Comparison of ENCODE assay signal across 7 mouse cellular contexts in genomic region chr10:116197416-116197939, GRCm38 (mm10).
DNase-seq lines count a peak whose midpoint lies in the region; ATAC-seq and TF ChIP-seq lines count a peak whose summit lies in the region.

No protein-coding gene starts in this region.

- H3K9me3 ChIP-seq in liver, postnatal 0 days (ENCODE audit: low read length) = no peaks in the 10 kb centered on the region
- no peaks in the 10 kb centered on the region for H3K9me3 ChIP-seq in liver, embryonic 11.5 days (ENCODE audit: control insufficient read depth, low read length)
- H3K9me3 ChIP-seq in heart, embryonic 13.5 days = no peaks in the 10 kb centered on the region
- H3K9me3 ChIP-seq in midbrain, embryonic 11.5 days (ENCODE audit: control insufficient read depth, low read length) = no peaks in the 10 kb centered on the region

- no peak for DNase-seq in liver, postnatal 0 days
- DNase-seq in liver, embryonic 11.5 days (ENCODE audit: low spot score) = no peak
- peak; percentile 53 to 70 for DNase-seq in cerebellum, postnatal 14 days
- DNase-seq in midbrain, embryonic 11.5 days (ENCODE audit: low spot score, missing footprints) = peak; percentile 91
- DNase-seq in spleen, adult 18-20 months = no peak
- DNase-seq in layer of hippocampus, adult 8-10 months (ENCODE audit: low spot score in 2 of 2) = no peak

- no peak overlapping the region for H3K4me2 ChIP-seq in liver, postnatal 0 days (ENCODE audit: low read depth, low read length)
- H3K4me2 ChIP-seq in liver, embryonic 11.5 days = no peak overlapping the region
- H3K4me2 ChIP-seq in heart, embryonic 13.5 days = peak overlapping the region; percentile 54
- peak overlapping the region; percentile 22; the same call in 1 of the 2 replicates for H3K4me2 ChIP-seq in midbrain, embryonic 11.5 days

- H3K4me3 ChIP-seq in liver, postnatal 0 days (ENCODE audit: low read depth, low read length) = no peak overlapping the region
- no peak overlapping the region for H3K4me3 ChIP-seq in liver, embryonic 11.5 days (ENCODE audit: low read depth, low read length)
- peak overlapping the region; percentile 8; the same call in 1 of the 2 replicates for H3K4me3 ChIP-seq in heart, embryonic 13.5 days
- H3K4me3 ChIP-seq in midbrain, embryonic 11.5 days (ENCODE audit: low read depth, low read length) = no peak overlapping the region

- TF ChIP-seq CTCF in liver, postnatal 0 days (IDR thresholded peaks at IDR 0.05; ENCODE audit: low read depth) = peak; percentile 71

- 15% methylated on average over 4 of the region's 4 CpGs for WGBS in liver, postnatal 0 days (ENCODE audit: insufficient replicate concordance)
- 18% methylated on average over 4 of the region's 4 CpGs for WGBS in liver, embryonic 11.5 days
- 11% methylated on average over 4 of the region's 4 CpGs for WGBS in heart, embryonic 13.5 days
- 23% methylated on average over 4 of the region's 4 CpGs for WGBS in midbrain, embryonic 11.5 days

- no peak for TF ChIP-seq EP300 in liver, postnatal 0 days (IDR thresholded peaks at IDR 0.05; ENCODE audit: low read depth)

- no peaks in the 10 kb centered on the region for H3K27me3 ChIP-seq in liver, postnatal 0 days (ENCODE audit: insufficient read depth, low read length)
- H3K27me3 ChIP-seq in liver, embryonic 11.5 days (replicated peaks; ENCODE audit: control insufficient read depth, insufficient read depth, low read length) = no peaks in the 10 kb centered on the region
- 0 out of 2 replicates have a peak, but pooled peaks cover 3% of the 10 kb centered on the region for H3K27me3 ChIP-seq in heart, embryonic 13.5 days (replicated peaks)
- H3K27me3 ChIP-seq in midbrain, embryonic 11.5 days (ENCODE audit: control insufficient read depth, insufficient read depth, low read length) = no peaks in the 10 kb centered on the region

- H3K9ac ChIP-seq in liver, postnatal 0 days (replicated peaks) = no peak overlapping the region
- H3K9ac ChIP-seq in liver, embryonic 11.5 days (ENCODE audit: low read depth, low read length) = no peak overlapping the region
- no peak overlapping the region for H3K9ac ChIP-seq in heart, embryonic 13.5 days
- no peak overlapping the region for H3K9ac ChIP-seq in midbrain, embryonic 11.5 days (ENCODE audit: low read length)

- no peaks in the 10 kb centered on the region for H3K36me3 ChIP-seq in liver, postnatal 0 days (replicated peaks; ENCODE audit: insufficient read depth, low read length)
- H3K36me3 ChIP-seq in liver, embryonic 11.5 days (ENCODE audit: control insufficient read depth, insufficient read depth, low read length) = no peaks in the 10 kb centered on the region
- H3K36me3 ChIP-seq in heart, embryonic 13.5 days = no peaks in the 10 kb centered on the region
- H3K36me3 ChIP-seq in midbrain, embryonic 11.5 days (ENCODE audit: control insufficient read depth, insufficient read depth, low read length) = no peaks in the 10 kb centered on the region

- no peaks in the 10 kb centered on the region for H3K4me1 ChIP-seq in liver, postnatal 0 days (ENCODE audit: insufficient read depth)
- no peaks in the 10 kb centered on the region for H3K4me1 ChIP-seq in liver, embryonic 11.5 days (replicated peaks; ENCODE audit: control insufficient read depth, insufficient read depth, low read length)
- peaks cover 11% of the 10 kb centered on the region; the same call in 1 of the 2 replicates for H3K4me1 ChIP-seq in heart, embryonic 13.5 days
- H3K4me1 ChIP-seq in midbrain, embryonic 11.5 days (ENCODE audit: control insufficient read depth, insufficient read depth, low read length) = no peaks in the 10 kb centered on the region; the same call in 1 of the 2 replicates

- ATAC-seq in liver, postnatal 0 days = no peak
- no peak for ATAC-seq in liver, embryonic 11.5 days (replicated peaks; ENCODE audit: low FRiP score)
- ATAC-seq in heart, embryonic 13.5 days (ENCODE audit: extremely low read depth, insufficient number of reproducible peaks, low FRiP score, low TSS enrichment) = no peak
- peak; percentile 65; the same call in 1 of the 2 replicates for ATAC-seq in midbrain, embryonic 11.5 days (ENCODE audit: low FRiP score)

- H3K27ac ChIP-seq in liver, postnatal 0 days (ENCODE audit: low read depth) = no peak overlapping the region
- no peak overlapping the region for H3K27ac ChIP-seq in liver, embryonic 11.5 days (ENCODE audit: low read depth, low read length)
- H3K27ac ChIP-seq in heart, embryonic 13.5 days (replicated peaks) = no peak overlapping the region
- no peak overlapping the region for H3K27ac ChIP-seq in midbrain, embryonic 11.5 days (ENCODE audit: low read depth, low read length)

Comparison
In these comparisons a context has a peak if more than half of its experiments do, and no peak if none do; other contexts are left out.
1. DNase-seq: peak in cerebellum, postnatal 14 days (2 of 2) and midbrain, embryonic 11.5 days (single experiment); none in liver, postnatal 0 days (single experiment), liver, embryonic 11.5 days (single experiment), spleen, adult 18-20 months (0 of 2) and layer of hippocampus, adult 8-10 months (0 of 2).
2. H3K4me2 ChIP-seq: peak in heart, embryonic 13.5 days (single experiment) and midbrain, embryonic 11.5 days (single experiment); none in liver, postnatal 0 days (single experiment) and liver, embryonic 11.5 days (single experiment).